Mouse (Mus musculus) limb, embryonic 14.5 days (tissue): Measurements from ENCODE around the gene Zbtb4. TPM values are rescaled to one million over a fixed set of nuclear protein-coding genes. Genes with fewer than 3 reads are reported as not detected.

Source experiments
- ATAC-seq: fragments of 200-750 bp; cut with Nextera tagmentation; 2 replicates; pipeline ENCODE4 v1.8.0; 2017; ENCODE audit warnings: low read depth, moderate number of reproducible peaks, moderate TSS enrichment; ENCODE audit not compliant: low FRiP score
- DNase-seq: peaks from one replicate; pipeline ENCODE4 v3.0.0-alpha.2; 2015; ENCODE audit warnings: low spot score
- H3K27ac ChIP-seq: fragments of 300-500 bp; sonication (generic); replicated peaks from 2 replicates; pipeline ENCODE4 v1.5.1; 2014; ENCODE audit warnings: low read depth, mild to moderate bottlenecking, low read length, moderate library complexity, mixed read lengths
- H3K27me3 ChIP-seq: fragments of 300-500 bp; sonication (generic); 2 replicates; pipeline ENCODE4 v1.6.1; 2014; ENCODE audit warnings: low read length, mixed read lengths; ENCODE audit not compliant: control insufficient read depth, insufficient read depth
- H3K36me3 ChIP-seq: fragments of 300-500 bp; sonication (generic); 2 replicates; pipeline ENCODE4 v1.6.1; 2014; ENCODE audit warnings: mild to moderate bottlenecking, low read length, moderate library complexity, mixed read lengths; ENCODE audit not compliant: control insufficient read depth, insufficient read depth
- H3K4me1 ChIP-seq: fragments of 300-500 bp; sonication (generic); 2 replicates; pipeline ENCODE4 v1.6.1; 2014; ENCODE audit warnings: antibody characterized with exemption, low read length, mixed read lengths; ENCODE audit not compliant: control insufficient read depth, insufficient read depth
- H3K4me2 ChIP-seq: fragments of 300-500 bp; sonication (generic); replicated peaks from 2 replicates; pipeline ENCODE4 v1.6.1; 2014; ENCODE audit warnings: low read depth, mild to moderate bottlenecking, low read length, moderate library complexity; ENCODE audit not compliant: severe bottlenecking
- H3K4me3 ChIP-seq: fragments of 300-500 bp; sonication (generic); replicated peaks from 2 replicates; pipeline ENCODE4 v1.5.1; 2014; ENCODE audit warnings: low read length
- H3K9ac ChIP-seq: fragments of 300-500 bp; sonication (generic); 2 replicates; pipeline ENCODE4 v1.6.1; 2014; ENCODE audit warnings: mild to moderate bottlenecking, low read depth, low read length, moderate library complexity; ENCODE audit not compliant: severe bottlenecking
- H3K9me3 ChIP-seq: fragments of 300-500 bp; sonication (generic); 2 replicates; pipeline ENCODE4 v1.6.1; 2016; ENCODE audit warnings: low read length; ENCODE audit not compliant: control insufficient read depth
- POLR2A ChIP-seq: fragments of 200-500 bp; IDR thresholded peaks from 2 replicates; pipeline ENCODE4 v1.8.0; 2012; ENCODE audit warnings: inconsistent platforms, mild to moderate bottlenecking, moderate library complexity, borderline replicate concordance; ENCODE audit not compliant: insufficient read depth, insufficient read length; ENCODE audit errors: extremely low read depth
- WGBS: fragments of 180-500 bp; shearing (Covaris S2); extraction: QIAGEN DNeasy Blood & Tissue Kit; methylation state at CpG from one replicate; pipeline ENCODE4 v1.1.7; 2014; 5-methylcytosine and 5-hydroxymethylcytosine counted together
- polyA plus RNA-seq, 2 experiments: library from polyadenylated mRNA; depleted of rRNA in 1 of 2; stranded (reverse) in 1 of 2; unstranded in 1 of 2; fragments of >200 nt; fragmentation: Nextera tagmentation in 1 of 2; extraction: Ambion mirVana in 1 of 2; gene quantifications; 2 replicates each; pipeline versions ENCODE4 v1.2.1 to v1.2.3; 2012 to 2014

Zbtb4 gene
- polyA plus RNA-seq, 2 experiments: 4.1 to 12.8 TPM

- peaks cover 13% of the 10 kb centered on the region for H3K4me1 ChIP-seq
Observed at GRCm38 (mm10) chr11:69795168-69795982, 29.7 kb downstream of the Zbtb4 start, which contains the start of gene Chrnb1. Gene Chrnb1 (minus strand): TSS chr11:69795943.

GRCm38 (mm10) chr11:69795983-69796435 is 30.3 kb downstream of the Zbtb4 start:
- DNase-seq: no peak
- H3K9ac ChIP-seq: peak overlapping the region; percentile 52; the same call in 1 of the 2 replicates
- WGBS: 2% methylated on average over 13 of the region's 13 CpGs

More at GRCm38 (mm10) chr11:69795168-69795982, 29.7 kb downstream of the Zbtb4 start, which contains the start of gene Chrnb1:
- Histone ChIP-seq H3K4me2 (peak within 1 kb of the TSS; percentile 91), H3K36me3 (no peaks in the 10 kb centered on the region), H3K4me3 (peak within 1 kb of the TSS; percentile 48), H3K27ac (peak within 1 kb of the TSS; percentile 52; the same call in 1 of the 2 replicates), H3K27me3 (no peaks in the 10 kb centered on the region), H3K9me3 (no peaks in the 10 kb centered on the region), H3K9ac (peak within 1 kb of the TSS; percentile 52)
- TF ChIP-seq POLR2A: 0 out of 2 replicates have a peak, but pooled peaks have one; percentile 27
- WGBS: 2% methylated on average over 52 of the region's 52 CpGs
- ATAC-seq: peak; percentile 94
- peak; percentile 97 for DNase-seq

GRCm38 (mm10) chr11:69797924-69798323 is 32.2 kb downstream of the Zbtb4 start:
- Histone ChIP-seq H3K4me2 (no peak overlapping the region), H3K27me3 (peaks cover 12% of the 10 kb centered on the region), H3K36me3 (no peaks in the 10 kb centered on the region), H3K27ac (no peak overlapping the region), H3K4me1 (peaks cover 32% of the 10 kb centered on the region), H3K4me3 (no peak overlapping the region), H3K9ac (no peak overlapping the region), H3K9me3 (no peaks in the 10 kb centered on the region)
- TF ChIP-seq POLR2A: no peak
- ATAC-seq (no peak), DNase-seq (no peak)
- WGBS: 71% methylated on average over 7 of the region's 7 CpGs

More at GRCm38 (mm10) chr11:69795983-69796435, 30.3 kb downstream of the Zbtb4 start:
- H3K4me3 ChIP-seq: peak overlapping the region; percentile 48
- H3K36me3 ChIP-seq: no peaks in the 10 kb centered on the region
- H3K9me3 ChIP-seq: no peaks in the 10 kb centered on the region
- H3K27me3 ChIP-seq: no peaks in the 10 kb centered on the region
- H3K27ac ChIP-seq: no peak overlapping the region
- no peak for ATAC-seq
- H3K4me1 ChIP-seq: peaks cover 16% of the 10 kb centered on the region
- H3K4me2 ChIP-seq: peak overlapping the region; percentile 91
- no peak for TF ChIP-seq POLR2A

GRCm38 (mm10) chr11:69799394-69800137 is 33.9 kb downstream of the Zbtb4 start:
- peak overlapping the region; percentile 74; the same call in 1 of the 2 replicates for H3K27ac ChIP-seq

GRCm38 (mm10) chr11:69800138-69800391 is 34.4 kb downstream of the Zbtb4 start:
- Histone ChIP-seq H3K4me3 (peak overlapping the region; percentile 61), H3K27me3 (peaks cover 34% of the 10 kb centered on the region), H3K9ac (peak overlapping the region; percentile 57; the same call in 1 of the 2 replicates), H3K36me3 (no peaks in the 10 kb centered on the region), H3K27ac (peak overlapping the region; percentile 74; the same call in 1 of the 2 replicates), H3K4me2 (peak overlapping the region; percentile 94), H3K4me1 (peaks cover 54% of the 10 kb centered on the region), H3K9me3 (no peaks in the 10 kb centered on the region)
- 0% methylated on average over 11 of the region's 11 CpGs for WGBS
- ATAC-seq: no peak
- TF ChIP-seq POLR2A: no peak
- peak; percentile 42 for DNase-seq

More at GRCm38 (mm10) chr11:69799394-69800137, 33.9 kb downstream of the Zbtb4 start:
- no peak overlapping the region for H3K9ac ChIP-seq
- ATAC-seq: no peak
- H3K36me3 ChIP-seq: no peaks in the 10 kb centered on the region
- TF ChIP-seq POLR2A: no peak
- WGBS: 27% methylated on average over 12 of the region's 12 CpGs
- no peaks in the 10 kb centered on the region for H3K9me3 ChIP-seq
- peaks cover 29% of the 10 kb centered on the region for H3K27me3 ChIP-seq
- peak; percentile 19 for DNase-seq
- H3K4me3 ChIP-seq: peak overlapping the region; percentile 61
- peaks cover 49% of the 10 kb centered on the region for H3K4me1 ChIP-seq
- peak overlapping the region; percentile 94 for H3K4me2 ChIP-seq
